Mouse (Mus musculus): ENCODE results near the gene Zfp341.

Zfp341 gene

DNA sequence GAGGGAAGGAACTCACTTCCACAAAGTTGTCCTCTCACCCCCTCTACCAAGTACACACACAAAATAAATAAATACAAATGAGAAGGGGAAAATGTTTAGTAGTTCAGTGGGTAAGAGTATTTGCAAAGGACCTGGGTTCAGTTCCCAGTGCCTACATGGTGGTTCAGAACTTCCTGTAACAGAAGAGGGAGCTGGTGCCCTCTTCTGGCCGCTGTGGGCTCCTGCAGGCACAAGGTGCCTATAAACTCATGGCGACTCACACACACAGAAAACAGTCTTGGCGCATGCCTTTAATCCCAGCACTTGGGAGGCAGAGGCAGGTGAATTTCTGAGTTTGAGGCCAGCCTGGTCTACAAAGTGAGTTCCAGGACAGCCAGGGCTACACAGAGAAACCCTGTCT lies 25.4 kb downstream of the Zfp341 start:
- no peak for DNase-seq

DNA sequence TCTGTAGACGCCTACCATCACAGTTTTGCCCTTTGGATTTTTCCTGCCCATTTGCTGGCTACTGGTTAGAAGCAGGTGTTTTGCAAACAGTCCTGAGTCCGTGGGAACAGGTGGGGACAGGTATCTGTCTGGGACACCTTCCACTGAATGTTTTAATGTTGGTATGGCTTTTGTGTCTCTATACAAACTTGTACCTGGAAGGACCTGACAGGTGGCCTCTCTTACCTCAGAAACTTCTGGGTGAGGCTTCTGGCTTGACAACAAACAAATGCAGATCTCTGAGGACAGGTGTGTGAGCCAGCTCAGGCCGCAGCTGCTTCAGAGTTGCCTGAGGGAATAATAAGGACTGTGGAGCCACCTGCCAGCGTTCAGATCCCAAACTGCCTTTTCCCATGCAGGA lies 26.0 kb downstream of the Zfp341 start:
- no peak for DNase-seq

- DNase-seq, result no peak
Observed at GRCm38 (mm10) chr2:154641176-154641575, 28.1 kb downstream of the Zfp341 start.

DNA sequence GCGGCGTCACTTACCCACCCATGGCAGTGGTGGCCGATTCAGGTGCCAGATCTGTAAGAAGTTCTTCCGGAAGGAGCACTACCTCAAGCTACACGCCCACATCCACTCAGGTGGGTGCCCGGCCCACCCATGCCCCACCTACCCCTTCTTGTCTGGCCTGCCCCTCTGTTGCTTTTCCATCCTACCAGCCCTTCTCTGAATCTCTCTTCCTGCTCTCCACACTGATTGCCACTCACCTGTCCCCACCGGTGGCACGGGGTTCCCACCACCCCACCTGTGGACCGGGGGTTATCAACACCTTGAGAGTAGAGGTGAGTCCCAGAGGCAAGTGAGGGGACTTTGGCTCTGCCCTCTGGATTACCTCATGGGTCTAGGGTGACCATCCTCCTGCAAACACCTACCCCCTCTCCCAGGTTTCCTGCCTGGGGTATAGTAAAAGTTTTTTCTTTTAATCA lies 28.9 kb downstream of the Zfp341 start:
- no peak for DNase-seq

GRCm38 (mm10) chr2:154642712-154643385 lies 29.8 kb downstream of the Zfp341 start:
- no peak for DNase-seq

GRCm38 (mm10) chr2:154646634-154647033 lies 33.5 kb downstream of the Zfp341 start:
- DNase-seq, result peak; percentile 31 to 33

GRCm38 (mm10) chr2:154648086-154648485 lies 35.0 kb downstream of the Zfp341 start:
- peak; percentile 24 to 32 for DNase-seq

GRCm38 (mm10) chr2:154650404-154650803 lies 37.3 kb downstream of the Zfp341 start:
- DNase-seq, result no peak

DNA sequence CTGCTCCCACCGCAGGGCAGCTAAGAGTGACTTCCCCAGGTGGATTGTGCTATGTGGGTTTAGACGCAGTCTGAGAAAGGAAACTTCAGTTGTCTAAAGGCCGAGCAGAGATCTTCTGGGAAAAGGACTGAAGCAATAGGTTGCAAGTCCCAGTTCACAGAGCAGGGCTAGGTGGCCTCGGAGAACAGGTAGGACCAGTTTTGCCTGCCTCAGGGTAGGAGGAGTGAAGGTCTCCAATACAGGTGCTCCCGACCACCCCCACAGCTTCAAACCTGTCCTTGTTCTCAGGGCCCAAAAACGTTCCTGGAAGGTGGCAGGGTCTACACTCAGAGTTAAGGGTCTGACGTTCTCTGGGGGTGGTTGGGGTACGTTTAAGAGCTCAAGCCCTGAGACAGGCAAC lies 38.3 kb downstream of the Zfp341 start, which contains the start of gene Chmp4b:
Gene Chmp4b (plus strand): TSS at position 343 of the 400 bp plus-strand sequence.
- DNase-seq, result no peak

DNA sequence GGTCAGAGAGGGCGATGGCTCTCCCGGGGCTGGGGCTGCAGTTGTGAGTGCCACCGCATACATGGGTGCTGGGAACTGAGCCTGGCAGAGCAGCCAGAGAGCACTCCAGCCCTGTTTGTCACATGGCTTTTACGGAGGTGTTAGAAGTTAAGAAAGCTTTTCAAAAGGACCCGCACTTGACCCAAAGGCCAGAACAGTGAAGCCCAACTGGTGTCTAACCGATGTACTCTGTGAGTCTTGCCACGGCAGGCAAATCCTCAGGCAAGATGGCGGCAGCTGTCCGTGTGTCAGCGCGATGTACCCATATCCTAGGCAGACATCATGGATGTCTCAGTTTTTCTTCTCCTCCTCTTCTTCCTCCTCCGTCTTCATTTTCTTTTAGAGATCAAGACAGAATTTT lies 41.9 kb downstream of the Zfp341 start:
- no peak for DNase-seq

DNA sequence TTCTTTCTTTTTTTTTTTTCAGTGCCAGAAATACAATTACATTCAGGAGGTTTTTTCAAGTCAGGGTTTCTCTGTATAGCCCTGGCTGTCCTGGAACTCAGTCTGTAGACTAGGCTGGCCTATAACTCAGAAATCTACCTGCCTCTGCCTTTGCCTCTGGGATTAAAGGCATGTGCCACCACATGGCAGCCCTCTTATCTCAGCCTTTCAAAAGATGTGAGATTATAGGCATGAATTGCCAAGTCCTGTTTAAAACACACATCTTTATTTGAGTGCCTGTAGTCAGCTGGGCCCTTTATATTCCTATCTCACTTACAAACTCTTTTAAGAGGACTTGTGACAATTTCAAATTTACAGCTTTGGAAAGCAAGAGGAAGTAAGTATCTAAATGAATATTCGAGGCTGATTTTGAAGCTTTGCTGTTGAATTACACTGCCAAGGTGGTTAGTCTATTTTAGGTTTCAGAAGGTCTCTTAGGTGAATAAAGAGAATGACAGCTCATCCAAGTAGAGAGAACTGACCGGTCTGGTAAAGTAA lies 42.8 kb downstream of the Zfp341 start:
- DNase-seq, result no peak

DNA sequence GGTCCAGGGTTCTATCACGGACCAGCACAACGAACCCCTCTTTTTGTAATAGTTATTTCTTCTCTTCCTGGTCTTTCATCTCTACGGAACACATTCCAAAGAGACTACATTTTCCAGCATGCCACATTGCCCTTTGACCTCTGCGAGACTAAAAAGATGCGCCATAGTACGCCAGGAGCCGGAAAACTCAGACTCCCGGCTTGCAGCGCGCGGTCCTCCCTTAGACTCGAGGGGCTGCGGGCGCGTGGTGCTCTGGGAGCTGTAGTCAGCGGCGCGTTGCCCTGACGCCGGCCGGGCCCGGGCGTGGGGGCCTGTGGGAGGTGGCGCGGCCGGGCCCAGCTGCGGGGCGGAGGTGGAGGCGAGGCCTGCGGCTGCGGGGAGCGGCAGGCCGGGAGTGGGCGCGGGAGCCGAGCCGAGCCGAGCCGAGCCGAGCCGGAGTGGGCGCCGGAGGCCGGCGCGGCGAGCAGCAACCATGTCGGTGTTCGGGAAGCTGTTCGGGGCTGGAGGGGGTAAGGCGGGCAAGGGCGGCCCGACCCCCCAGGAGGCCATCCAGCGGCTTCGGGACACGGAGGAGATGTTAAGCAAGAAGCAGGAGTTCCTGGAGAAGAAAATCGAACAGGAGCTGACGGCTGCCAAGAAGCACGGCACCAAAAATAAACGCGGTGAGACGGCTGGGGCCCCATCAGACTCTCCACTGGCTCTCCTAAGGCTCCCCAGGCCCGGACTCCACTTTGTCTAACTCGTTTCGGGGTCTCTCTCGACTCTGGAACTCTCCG lies 43.8 kb downstream of the Zfp341 start:
- DNase-seq, result peak; percentile 96

- no peak for DNase-seq
Observed at GRCm38 (mm10) chr2:154657486-154658237, 44.6 kb downstream of the Zfp341 start.

DNA sequence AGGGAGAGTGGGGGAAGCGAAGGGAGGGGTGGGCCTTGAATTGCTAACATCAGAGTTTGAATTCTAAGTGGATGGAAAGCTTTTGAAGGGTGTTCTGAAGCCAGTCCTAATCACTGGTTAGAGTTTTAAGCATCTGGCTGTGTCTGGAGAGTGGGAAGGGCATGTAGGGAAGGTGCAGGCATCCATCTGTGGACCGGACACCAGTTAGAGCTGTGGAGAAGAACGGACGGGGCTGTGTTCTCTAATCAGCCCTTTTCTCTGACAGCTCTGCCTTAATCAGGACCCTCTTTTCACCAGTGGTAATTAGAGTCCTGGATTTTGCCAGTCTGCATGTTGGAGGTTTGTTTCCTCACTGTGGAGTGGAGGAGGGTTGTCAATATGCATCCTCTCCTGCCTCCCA lies 46.0 kb downstream of the Zfp341 start:
- no peak for DNase-seq

DNA sequence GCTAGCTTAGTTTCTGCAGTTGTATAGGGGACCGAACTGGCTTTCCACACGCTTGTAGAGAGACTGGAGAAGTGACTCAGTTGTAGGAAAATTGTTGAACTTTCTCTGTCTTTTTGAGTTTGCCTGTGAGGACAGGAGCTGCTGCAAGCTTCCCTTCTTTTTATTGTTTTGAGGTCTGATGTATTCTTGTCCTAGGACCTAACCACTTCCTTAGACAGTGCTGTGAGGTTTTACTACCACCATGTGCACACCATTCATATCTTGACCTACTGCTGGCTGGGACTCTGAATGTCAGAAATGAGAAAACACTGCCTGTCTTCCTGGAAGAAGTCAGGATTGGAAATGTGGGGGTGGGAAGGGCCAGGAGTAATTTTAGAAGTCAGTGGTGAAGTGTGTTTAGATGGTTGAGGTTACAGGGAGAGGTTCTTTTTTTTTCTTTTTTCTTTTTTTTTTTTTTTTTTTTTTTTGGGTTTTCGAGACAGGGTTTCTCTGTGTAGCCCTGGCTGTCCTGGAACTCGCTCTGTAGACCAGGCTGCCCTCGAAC lies 46.5 kb downstream of the Zfp341 start:
- no peak for DNase-seq

GRCm38 (mm10) chr2:154668680-154669079 lies 55.6 kb downstream of the Zfp341 start:
- no peak for DNase-seq

GRCm38 (mm10) chr2:154670106-154670505 lies 57.0 kb downstream of the Zfp341 start:
- no peak for DNase-seq

DNA sequence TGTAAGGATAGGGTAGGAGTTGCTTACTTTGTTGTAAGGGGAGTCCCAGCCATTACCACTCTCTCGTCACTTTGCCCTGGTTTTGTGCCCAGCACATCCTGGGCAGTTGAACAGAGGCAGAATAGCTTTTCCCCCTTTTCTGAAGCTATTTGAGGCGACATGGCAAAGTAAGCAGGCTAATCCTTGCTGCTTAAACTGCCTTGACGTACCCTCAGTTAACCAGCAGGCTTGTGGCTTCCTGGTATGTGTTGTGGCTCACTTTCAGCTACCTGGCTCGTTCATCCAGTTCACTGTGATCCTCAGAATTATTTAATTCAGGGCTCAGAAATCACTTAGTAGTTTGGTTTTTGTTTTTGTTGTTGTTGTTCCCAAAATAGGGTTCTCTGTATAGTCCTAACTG lies 57.6 kb downstream of the Zfp341 start:
- no peak for DNase-seq

DNA sequence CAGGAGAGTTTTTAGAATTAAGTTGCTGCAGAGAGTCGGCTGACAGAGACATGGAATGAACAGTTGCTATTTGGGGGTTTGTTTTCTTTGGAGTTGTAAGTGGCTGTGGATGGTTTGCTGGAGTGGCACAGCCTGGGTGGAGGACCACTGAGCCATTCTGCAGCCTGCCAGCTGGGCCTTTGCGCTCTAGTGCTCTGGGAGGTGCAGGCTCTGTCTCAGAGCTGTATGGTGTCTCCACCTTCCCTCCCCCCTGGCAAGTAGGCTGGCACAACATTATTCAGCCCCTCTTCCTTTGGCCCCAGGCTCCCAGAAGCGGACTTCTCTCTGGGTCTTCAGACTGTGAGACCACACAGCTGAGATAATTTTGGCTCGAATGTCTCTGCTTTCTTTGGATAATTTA lies 60.9 kb downstream of the Zfp341 start:
- no peak for DNase-seq

DNA sequence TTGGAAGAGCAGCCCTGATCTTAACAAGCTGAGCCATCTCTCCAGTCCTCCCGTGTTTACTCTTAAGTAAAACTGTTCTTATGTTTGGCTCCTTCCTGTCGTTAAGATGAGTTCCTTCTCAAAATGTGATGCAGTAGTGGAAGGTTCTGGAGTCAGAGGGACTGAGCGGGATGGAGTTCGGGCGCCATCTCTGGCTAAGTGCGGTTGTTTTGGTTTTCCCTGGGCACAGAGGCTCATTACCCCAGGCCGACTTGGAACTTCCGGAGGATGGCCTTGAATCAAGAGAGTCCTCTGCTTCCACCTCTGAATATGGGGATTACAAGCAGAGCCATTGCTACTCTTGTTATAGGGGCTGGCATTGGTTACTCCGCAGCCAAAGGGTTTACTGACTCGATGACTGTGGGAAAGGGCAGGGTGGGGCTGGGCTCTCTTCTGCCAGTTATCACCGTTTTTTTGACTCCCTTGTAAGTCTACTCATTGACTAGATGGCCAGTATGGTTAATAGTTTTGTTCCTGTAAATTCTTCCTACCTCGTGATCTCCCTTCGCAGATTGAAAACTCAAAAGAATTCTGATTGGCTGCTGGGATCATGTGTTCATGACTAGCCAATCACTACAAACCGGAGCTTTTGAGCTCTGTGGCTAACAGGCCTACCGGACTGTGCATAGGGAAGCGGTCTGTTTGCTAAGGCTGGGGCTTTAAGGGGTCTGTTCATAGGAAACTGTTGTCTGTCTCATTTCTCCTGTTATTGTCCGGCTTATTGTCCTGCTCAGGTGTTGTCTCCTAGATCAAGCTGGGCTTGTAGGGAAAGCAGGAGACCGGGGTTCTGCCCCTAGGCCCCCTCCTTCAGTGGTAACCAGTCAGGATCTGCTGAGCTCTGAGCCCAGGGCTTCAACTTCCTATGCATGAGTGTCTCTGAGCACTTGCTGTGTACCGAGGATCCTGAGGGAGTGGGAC lies 63.8 kb downstream of the Zfp341 start:
- DNase-seq, result peak; percentile 48 to 65

- DNase-seq, result peak; percentile 35 to 49
Observed at GRCm38 (mm10) chr2:154677651-154678139, 64.6 kb downstream of the Zfp341 start.
